Mouse (Mus musculus) brain, embryonic 14.5 days (tissue): ENCODE results near the gene Hcn1. TPM values are rescaled to one million over a fixed set of nuclear protein-coding genes. Genes with fewer than 3 reads are reported as not detected.

Experiments used
- DNase-seq: peaks from one replicate; pipeline ENCODE4 v3.0.0-alpha.2; 2011; ENCODE audit warnings: low read depth
- CTCF ChIP-seq: fragments of 200-500 bp; IDR thresholded peaks from 2 replicates; pipeline ENCODE4 v1.5.1; 2012; ENCODE audit warnings: inconsistent platforms, mild to moderate bottlenecking, moderate library complexity, borderline replicate concordance; ENCODE audit not compliant: insufficient read depth, insufficient read length; ENCODE audit errors: extremely low read depth
- POLR2A ChIP-seq: fragments of 200-500 bp; IDR thresholded peaks from 2 replicates; pipeline ENCODE4 v1.6.1; 2012; ENCODE audit warnings: mild to moderate bottlenecking, inconsistent platforms, borderline replicate concordance; ENCODE audit not compliant: poor library complexity, insufficient read depth, insufficient read length, severe bottlenecking; ENCODE audit errors: extremely low read depth
- polyA plus RNA-seq: library from polyadenylated mRNA; depleted of rRNA; stranded (reverse); fragments of >200 nt; gene quantifications from 2 replicates; pipeline ENCODE4 v1.2.3, GENCODE M21; 2012

Hcn1 gene
- polyA plus RNA-seq, 1 experiment = 1.2 TPM

DNA sequence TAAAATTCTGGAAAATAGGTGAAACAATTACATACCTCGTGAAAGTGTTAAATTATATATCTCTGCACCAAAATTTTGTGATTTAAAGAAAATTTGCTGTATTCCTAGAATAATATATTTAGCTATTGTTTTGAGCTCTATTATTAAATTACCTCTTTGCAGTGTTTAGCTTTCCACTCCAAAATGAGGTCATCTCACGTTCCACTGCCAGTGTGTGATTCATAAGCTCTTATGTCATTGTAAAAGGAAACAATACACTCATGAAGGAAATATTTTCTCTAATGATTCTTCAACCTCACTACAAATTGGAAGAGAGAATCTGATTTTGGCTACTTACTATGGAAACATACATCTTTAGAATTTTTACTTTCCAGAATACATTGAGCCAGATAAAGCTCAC lies 329.6 kb downstream of the Hcn1 start:
- TF ChIP-seq CTCF (no peak), POLR2A (no peak)
- DNase-seq = no peak

DNA sequence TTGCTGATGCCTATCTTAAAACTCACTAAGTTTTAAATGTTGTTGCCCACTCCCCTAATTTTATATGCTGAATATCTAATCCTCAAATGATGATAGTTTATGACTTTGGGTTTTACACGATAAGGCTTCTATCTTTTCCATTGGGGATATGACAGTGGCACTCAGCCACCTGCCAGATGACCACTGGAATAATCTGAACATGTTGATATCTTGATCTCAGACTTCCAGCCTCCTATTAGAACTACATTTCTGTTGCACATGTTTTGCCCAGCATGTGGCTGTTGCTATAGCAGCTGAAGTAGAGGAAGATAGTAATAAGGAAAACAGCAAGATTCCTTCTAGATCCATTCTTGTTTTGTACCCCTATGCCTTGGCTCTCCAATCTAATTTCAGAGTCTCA lies 336.6 kb downstream of the Hcn1 start:
- DNase-seq = no peak
- TF ChIP-seq POLR2A = no peak
- no peak for TF ChIP-seq CTCF

DNA sequence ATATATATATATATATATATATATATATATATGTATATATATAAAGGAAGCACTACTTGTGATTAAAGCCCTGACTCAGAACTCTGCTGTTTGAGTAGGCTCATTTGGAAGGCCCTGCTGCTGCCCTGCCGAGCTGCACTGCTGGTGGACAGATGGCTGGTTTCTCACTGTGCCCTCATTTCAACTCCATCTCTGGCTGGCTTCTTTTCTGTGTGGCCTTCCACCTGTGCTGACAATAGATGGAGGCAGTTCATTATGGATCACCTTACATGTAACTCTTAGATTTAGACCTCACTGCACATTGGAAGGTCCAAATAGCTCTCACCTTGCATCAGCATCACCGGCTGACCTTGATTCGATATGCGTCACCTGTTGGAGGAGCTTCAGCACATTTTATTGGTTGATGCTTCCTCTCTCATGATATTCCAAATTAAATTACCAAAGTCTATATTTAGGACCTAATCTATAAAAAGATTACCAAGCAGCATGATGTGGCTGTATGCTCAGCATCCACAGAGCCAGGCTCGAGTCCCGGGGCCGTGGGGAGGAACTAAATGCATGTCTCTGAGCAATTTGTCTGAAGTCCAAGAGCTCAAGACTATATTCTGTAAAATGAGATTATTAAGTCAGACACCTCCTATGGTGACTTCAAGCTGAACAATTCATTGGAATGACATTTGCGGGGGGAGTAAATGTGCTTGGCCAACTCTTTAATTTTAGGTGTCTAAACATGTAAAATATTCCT lies 338.6 kb downstream of the Hcn1 start:
- DNase-seq = peak; percentile 19
- TF ChIP-seq POLR2A = no peak
- TF ChIP-seq CTCF = no peak

DNA sequence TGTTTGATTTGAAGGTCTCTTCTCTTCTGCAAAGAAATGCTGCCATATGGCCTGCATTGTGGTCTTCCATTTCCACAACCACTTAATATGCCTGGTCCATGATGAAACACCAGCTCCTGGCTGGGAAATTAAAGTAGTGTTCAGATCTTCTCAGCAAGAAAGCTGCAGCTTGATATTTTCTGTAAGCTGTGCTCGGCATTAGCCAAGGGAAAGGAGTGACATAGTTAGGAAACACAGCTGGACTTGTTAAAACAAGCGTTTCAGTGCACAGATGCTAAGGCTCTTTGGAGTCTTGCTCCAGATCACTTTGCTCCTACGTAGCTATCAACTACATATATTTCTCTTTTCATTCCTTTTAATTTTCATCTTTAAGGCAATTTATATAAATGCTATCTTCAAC lies 344.7 kb downstream of the Hcn1 start:
- TF ChIP-seq CTCF = no peak
- no peak for TF ChIP-seq POLR2A

DNA sequence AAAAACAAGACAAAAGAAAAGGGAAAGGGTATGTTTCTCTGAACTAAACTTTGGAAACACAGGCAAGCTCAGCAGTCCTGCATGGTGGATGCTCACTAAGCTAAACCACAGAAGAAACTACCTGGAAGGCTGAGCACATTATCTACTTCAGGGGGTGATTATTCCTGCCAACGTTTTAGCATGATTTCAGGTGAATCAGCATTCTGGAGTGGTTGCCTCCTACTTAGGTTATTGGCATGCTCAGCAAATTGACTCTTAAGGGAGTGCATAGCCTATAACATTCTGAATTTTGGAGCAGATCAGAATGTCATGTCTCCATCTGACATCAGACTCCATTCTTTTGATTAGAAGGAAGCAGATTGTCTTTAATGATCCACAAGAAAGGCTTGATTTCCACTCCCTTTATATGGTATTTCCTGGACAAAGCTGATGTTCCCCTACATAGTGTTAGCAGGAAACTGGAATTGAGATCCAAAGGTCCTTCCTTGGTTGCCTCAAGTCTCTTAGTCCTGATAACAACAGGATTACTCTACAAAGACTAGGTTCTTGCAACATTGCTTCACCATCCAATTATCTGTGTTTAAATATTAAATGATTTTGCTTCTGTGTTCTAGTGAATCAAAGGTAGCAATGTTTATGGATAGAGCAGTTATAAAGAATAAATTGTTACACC lies 345.7 kb downstream of the Hcn1 start:
- no peak for TF ChIP-seq CTCF
- TF ChIP-seq POLR2A = no peak
- no peak for DNase-seq

More for the DNA sequence above, 344.7 kb downstream of the Hcn1 start:
- peak; percentile 10 for DNase-seq

DNA sequence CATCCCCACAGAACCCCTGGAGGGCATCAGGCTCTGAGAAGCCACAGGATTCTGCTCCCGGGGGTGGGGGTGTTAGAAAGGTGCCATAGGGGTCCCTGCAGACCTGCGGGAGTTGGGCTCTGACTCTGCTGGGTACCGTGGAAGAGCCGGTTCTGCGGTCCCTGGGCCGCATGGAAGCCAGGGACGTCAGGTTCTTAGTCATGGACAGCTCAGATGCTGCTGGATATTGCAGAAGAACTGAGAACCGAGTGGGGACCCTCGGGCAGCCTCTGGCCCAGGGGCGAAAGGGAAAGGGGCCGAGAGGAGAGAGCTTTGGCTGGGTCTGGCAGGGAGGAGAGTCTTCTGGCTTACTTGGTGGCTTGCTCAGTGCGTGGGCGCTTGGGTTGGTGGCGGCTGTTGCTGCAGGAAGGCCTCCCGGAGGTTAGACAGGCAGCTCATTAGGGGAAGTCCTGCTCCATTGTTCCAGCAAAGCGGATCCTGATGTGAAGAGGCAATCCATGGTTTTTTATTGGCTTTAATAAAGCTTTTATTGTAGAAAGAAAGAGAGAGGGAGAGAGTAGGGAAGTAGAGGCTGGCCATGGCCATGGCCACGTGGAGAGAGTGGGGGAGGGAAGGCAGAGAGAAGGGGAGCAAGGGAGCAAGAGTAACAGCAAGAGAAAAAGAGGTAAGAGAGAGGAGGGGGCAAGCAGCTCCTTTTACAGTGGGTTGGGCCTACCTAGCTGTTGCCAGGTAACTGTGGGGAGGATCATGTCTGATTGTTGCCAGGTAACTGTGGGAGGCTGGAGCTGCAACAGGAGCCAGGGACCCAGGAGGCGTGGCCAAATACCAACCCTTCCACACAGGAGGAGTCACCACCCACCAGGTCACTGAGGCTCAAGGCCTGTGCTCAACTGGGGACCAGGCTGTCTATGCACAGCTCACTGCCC lies 356.6 kb downstream of the Hcn1 start:
- peak; percentile 32 for DNase-seq
- TF ChIP-seq CTCF (no peak), POLR2A (no peak)

DNA sequence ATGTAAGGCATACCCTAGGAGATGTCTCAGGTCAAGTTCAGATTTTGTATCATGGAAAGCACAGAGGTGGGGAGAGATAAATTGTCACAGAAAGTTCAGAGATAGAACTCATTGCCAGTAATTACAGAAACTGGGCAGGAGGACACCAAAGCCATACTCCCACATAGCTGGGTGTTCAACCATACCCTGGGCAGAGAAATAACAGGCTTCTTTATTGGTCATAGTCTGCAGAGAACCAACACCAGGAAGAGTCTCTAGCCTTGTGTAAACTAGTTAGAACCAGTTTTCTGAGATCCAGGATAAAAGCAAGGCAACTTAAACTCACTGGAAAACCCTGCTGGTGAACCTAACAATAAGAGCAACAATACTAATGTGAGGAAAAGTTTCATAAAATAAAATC lies 362.5 kb downstream of the Hcn1 start:
- no peak for DNase-seq
- TF ChIP-seq CTCF (no peak), POLR2A (no peak)

DNA sequence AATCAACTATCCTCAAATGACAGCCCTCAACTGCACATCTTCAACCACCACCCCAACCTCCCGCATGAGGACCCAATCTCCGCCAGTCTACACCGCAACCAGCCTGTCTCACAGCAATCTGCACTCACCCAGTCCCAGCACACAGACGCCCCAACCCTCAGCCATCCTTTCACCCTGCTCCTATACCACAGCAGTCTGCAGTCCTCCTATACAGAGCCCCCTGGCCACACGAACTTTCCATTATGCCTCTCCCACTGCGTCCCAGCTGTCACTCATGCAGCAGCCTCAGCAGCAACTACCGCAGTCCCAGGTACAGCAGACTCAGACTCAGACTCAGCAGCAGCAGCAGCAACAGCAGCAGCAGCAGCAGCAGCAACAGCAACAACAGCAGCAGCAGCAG lies 373.3 kb downstream of the Hcn1 start:
- TF ChIP-seq POLR2A (no peak), CTCF (no peak)
- peak; percentile 3 for DNase-seq

DNA sequence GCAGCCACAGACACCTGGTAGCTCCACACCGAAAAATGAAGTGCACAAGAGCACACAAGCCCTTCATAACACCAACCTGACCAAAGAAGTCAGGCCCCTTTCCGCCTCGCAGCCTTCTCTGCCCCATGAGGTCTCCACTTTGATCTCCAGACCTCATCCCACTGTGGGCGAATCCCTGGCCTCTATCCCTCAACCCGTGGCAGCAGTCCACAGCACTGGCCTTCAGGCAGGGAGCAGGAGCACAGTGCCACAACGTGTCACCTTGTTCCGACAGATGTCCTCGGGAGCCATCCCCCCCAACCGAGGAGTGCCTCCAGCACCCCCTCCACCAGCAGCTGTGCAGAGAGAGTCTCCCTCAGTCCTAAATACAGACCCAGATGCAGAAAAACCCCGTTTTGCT lies 373.7 kb downstream of the Hcn1 start:
- no peak for DNase-seq
- TF ChIP-seq CTCF (no peak), POLR2A (no peak)

DNA sequence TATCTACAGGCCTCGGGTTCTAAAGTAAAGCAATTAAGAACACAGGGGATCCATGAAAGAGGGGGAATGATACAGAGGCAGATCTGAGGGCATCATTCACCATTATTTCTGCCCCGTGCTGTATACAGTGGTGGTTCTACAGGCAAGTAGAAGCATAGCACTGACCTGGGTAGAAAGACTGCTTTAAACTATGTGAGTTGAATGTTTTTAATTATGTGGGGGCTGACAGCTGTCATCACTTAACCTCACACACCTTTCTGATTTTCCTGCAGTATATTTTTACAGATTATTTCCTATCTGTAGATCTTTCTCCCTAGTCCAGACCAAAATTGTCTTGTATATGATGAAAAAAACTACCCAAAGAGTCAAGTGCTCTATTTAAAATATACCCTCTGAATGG lies 382.2 kb downstream of the Hcn1 start:
- no peak for TF ChIP-seq CTCF
- TF ChIP-seq POLR2A = no peak
- DNase-seq = no peak
